Mouse (Mus musculus): ENCODE results near the gene Notch2. TPM values are rescaled to one million over a fixed set of nuclear protein-coding genes. Genes with fewer than 3 reads are reported as not detected.
"Not testable (repeated sequence)": the region's sequence is repeated elsewhere in the genome, so short reads cannot be mapped to it uniquely, and the experiment has no call there.

Notch2 gene
- total and polyA plus RNA-seq, 3 experiments, result 3.3 to 11.3 (median 11.1) TPM

DNA sequence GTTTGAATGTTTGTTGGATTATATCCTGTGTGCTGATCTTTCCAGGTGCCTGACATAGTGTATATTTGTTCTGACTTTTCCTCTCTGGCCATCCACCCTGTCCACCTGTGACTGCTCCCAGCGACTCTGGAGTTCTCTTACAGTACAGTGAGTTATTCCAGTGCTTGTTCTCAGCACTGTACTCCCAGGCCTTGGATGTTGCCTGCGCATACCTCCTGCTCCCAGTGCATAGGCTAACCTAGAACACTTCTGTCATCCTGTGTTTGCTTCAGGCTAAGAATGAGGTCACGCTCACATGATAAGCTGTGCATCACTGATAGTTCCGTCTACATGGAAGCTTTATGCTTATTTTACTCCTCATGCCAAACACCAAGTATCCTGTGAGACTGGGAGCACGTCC is 115.4 kb downstream of the Notch2 start:
- Histone ChIP-seq H3K9me3 (replicated peaks; ENCODE audit: low read length) (no peaks in the 10 kb centered on the region), H3K27ac (ENCODE audit: insufficient read depth, low read depth) (no peak overlapping the region), H3K4me1 (ENCODE audit: control insufficient read depth in 1 of 2, insufficient read depth in 2 of 2) (no peaks in the 10 kb centered on the region), H3K4me2 (ENCODE audit: insufficient read depth, low read depth, poor library complexity, severe bottlenecking) (no peak overlapping the region), H3K79me2 (replicated peaks; ENCODE audit: control insufficient read depth, extremely low read depth, insufficient read depth, poor library complexity, severe bottlenecking) (no peaks in the 10 kb centered on the region), H3K36me3 (replicated peaks in 1 of 2; ENCODE audit: control insufficient read depth in 1 of 2, insufficient read depth in 1 of 2, low read length in 1 of 2) (peaks cover 28 to 87% of the 10 kb centered on the region in 2 experiments), H3K9ac (ENCODE audit: insufficient read depth, low read depth) (no peak overlapping the region), H3K4me3 (replicated peaks in 1 of 3; ENCODE audit: low read depth in 2 of 3, low read length in 2 of 3, poor library complexity in 1 of 3) (no peak overlapping the region), H3K27me3 (replicated peaks) (no peaks in the 10 kb centered on the region)
- dilution Hi-C loops (cut with MboI; ENCODE audit: extremely low pct_ligation_motif_present, extremely low pct_unique_long_range_greater_than_20kb, low sequenced_read_pairs) (no loop called here), in situ Hi-C loops (cut with MboI; ENCODE audit: low pct_ligation_motif_present, low pct_unique_long_range_greater_than_20kb, low sequenced_read_pairs) (no loop called here)
- TF ChIP-seq MAX (IDR thresholded peaks at IDR 0.05; ENCODE audit: low read length) (no peak), USF1 (IDR thresholded peaks at IDR 0.05; ENCODE audit: low read depth, low read length) (no peak)
- no peak for DNase-seq (ENCODE audit: extremely low read depth)

GRCm38 (mm10) chr3:98132140-98132539 is 118.8 kb downstream of the Notch2 start:
- dilution Hi-C loops (cut with MboI; ENCODE audit: extremely low pct_ligation_motif_present, extremely low pct_unique_long_range_greater_than_20kb, low sequenced_read_pairs); in situ Hi-C loops (cut with MboI; ENCODE audit: low pct_ligation_motif_present, low pct_unique_long_range_greater_than_20kb, low sequenced_read_pairs); H3K79me2 ChIP-seq (replicated peaks; ENCODE audit: control insufficient read depth, extremely low read depth, insufficient read depth, poor library complexity, severe bottlenecking); H3K9me3 ChIP-seq (replicated peaks; ENCODE audit: low read length); H3K4me2 ChIP-seq (ENCODE audit: insufficient read depth, low read depth, poor library complexity, severe bottlenecking); H3K27me3 ChIP-seq (replicated peaks); H3K4me1 ChIP-seq (ENCODE audit: control insufficient read depth in 1 of 2, insufficient read depth in 2 of 2); H3K4me3 ChIP-seq (replicated peaks in 1 of 3; ENCODE audit: low read depth in 2 of 3, low read length in 2 of 3, poor library complexity in 1 of 3); DNase-seq (ENCODE audit: extremely low read depth); H3K27ac ChIP-seq (ENCODE audit: insufficient read depth, low read depth); H3K9ac ChIP-seq (ENCODE audit: insufficient read depth, low read depth): not testable (repeated sequence)
- H3K36me3 ChIP-seq (replicated peaks in 1 of 2; ENCODE audit: control insufficient read depth in 1 of 2, insufficient read depth in 1 of 2, low read length in 1 of 2), result peaks cover 32 to 88% of the 10 kb centered on the region in 2 experiments
- TF ChIP-seq CTCF (conservative IDR thresholded peaks at IDR 0.05 in 1 of 2, IDR thresholded peaks at IDR 0.05 in 1 of 2; ENCODE audit: low read depth in 2 of 2, low read length in 2 of 2) (peak in 1 of 2 experiments; percentile 22; a peak in 1 of 4 replicates), RAD21 (IDR thresholded peaks at IDR 0.05; ENCODE audit: low read depth, low read length) (peak; percentile 5)

GRCm38 (mm10) chr3:98132636-98133035 is 119.3 kb downstream of the Notch2 start:
- in situ Hi-C loops (cut with MboI; ENCODE audit: low pct_ligation_motif_present, low pct_unique_long_range_greater_than_20kb, low sequenced_read_pairs) (no loop called here), dilution Hi-C loops (cut with MboI; ENCODE audit: extremely low pct_ligation_motif_present, extremely low pct_unique_long_range_greater_than_20kb, low sequenced_read_pairs) (no loop called here)
- Histone ChIP-seq H3K4me1 (ENCODE audit: control insufficient read depth in 1 of 2, insufficient read depth in 2 of 2) (no peaks in the 10 kb centered on the region), H3K27me3 (replicated peaks) (no peaks in the 10 kb centered on the region), H3K36me3 (replicated peaks in 1 of 2; ENCODE audit: control insufficient read depth in 1 of 2, insufficient read depth in 1 of 2, low read length in 1 of 2) (peaks cover 35 to 88% of the 10 kb centered on the region in 2 experiments), H3K79me2 (replicated peaks; ENCODE audit: control insufficient read depth, extremely low read depth, insufficient read depth, poor library complexity, severe bottlenecking) (no peaks in the 10 kb centered on the region), H3K4me3 (replicated peaks in 1 of 3; ENCODE audit: low read depth in 2 of 3, low read length in 2 of 3, poor library complexity in 1 of 3) (no peak overlapping the region), H3K9me3 (replicated peaks; ENCODE audit: low read length) (no peaks in the 10 kb centered on the region), H3K9ac (ENCODE audit: insufficient read depth, low read depth) (no peak overlapping the region), H3K27ac (ENCODE audit: insufficient read depth, low read depth) (no peak overlapping the region), H3K4me2 (ENCODE audit: insufficient read depth, low read depth, poor library complexity, severe bottlenecking) (no peak overlapping the region)
- no peak for TF ChIP-seq JUND (conservative IDR thresholded peaks at IDR 0.05; ENCODE audit: low read depth, low read length)
- TF ChIP-seq CHD1 (IDR thresholded peaks at IDR 0.05; ENCODE audit: low read depth, low read length), result no peak
- DNase-seq (ENCODE audit: extremely low read depth), result no peak

DNA sequence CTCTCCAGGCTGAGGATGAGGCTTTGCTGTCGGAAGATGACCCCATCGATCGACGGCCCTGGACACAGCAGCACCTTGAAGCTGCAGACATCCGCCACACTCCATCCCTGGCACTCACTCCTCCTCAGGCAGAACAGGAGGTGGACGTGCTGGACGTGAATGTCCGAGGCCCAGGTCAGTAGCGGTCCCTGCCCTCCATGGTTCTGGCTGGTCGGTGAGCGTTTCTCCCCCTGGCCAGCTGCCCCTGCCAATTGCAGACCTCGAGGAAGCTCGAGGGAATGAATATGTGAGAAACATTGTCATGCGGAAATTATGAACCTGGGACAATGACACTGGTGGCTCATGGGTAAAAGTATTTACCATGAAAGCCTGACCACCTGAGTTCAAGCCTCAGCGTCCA is 128.1 kb downstream of the Notch2 start:
- dilution Hi-C loops (cut with MboI; ENCODE audit: extremely low pct_ligation_motif_present, extremely low pct_unique_long_range_greater_than_20kb, low sequenced_read_pairs) (no loop called here), in situ Hi-C loops (cut with MboI; ENCODE audit: low pct_ligation_motif_present, low pct_unique_long_range_greater_than_20kb, low sequenced_read_pairs) (no loop called here)
- Histone ChIP-seq H3K27me3 (replicated peaks) (no peaks in the 10 kb centered on the region), H3K36me3 (replicated peaks in 1 of 2; ENCODE audit: control insufficient read depth in 1 of 2, insufficient read depth in 1 of 2, low read length in 1 of 2) (peaks cover 44 to 95% of the 10 kb centered on the region in 2 experiments), H3K4me3 (replicated peaks in 1 of 3; ENCODE audit: low read depth in 2 of 3, low read length in 2 of 3, poor library complexity in 1 of 3) (no peak overlapping the region), H3K4me2 (ENCODE audit: insufficient read depth, low read depth, poor library complexity, severe bottlenecking) (no peak overlapping the region), H3K79me2 (replicated peaks; ENCODE audit: control insufficient read depth, extremely low read depth, insufficient read depth, poor library complexity, severe bottlenecking) (no peaks in the 10 kb centered on the region), H3K27ac (ENCODE audit: insufficient read depth, low read depth) (no peak overlapping the region), H3K4me1 (ENCODE audit: control insufficient read depth in 1 of 2, insufficient read depth in 2 of 2) (no peaks in the 10 kb centered on the region), H3K9ac (ENCODE audit: insufficient read depth, low read depth) (no peak overlapping the region), H3K9me3 (replicated peaks; ENCODE audit: low read length) (peaks cover 2% of the 10 kb centered on the region)
- no peak for DNase-seq (ENCODE audit: extremely low read depth)
- TF ChIP-seq USF1 (IDR thresholded peaks at IDR 0.05; ENCODE audit: low read depth, low read length) (no peak), NRF1 (IDR thresholded peaks at IDR 0.05; ENCODE audit: low read depth, low read length) (no peak), GABPA (IDR thresholded peaks at IDR 0.05; ENCODE audit: insufficient replicate concordance, low read depth, low read length) (no peak), KAT2A (IDR thresholded peaks at IDR 0.05; ENCODE audit: insufficient replicate concordance, low read length) (no peak), EP300 (IDR thresholded peaks at IDR 0.05; ENCODE audit: low read length) (no peak), CTCF (conservative IDR thresholded peaks at IDR 0.05 in 1 of 2, IDR thresholded peaks at IDR 0.05 in 1 of 2; ENCODE audit: low read depth in 2 of 2, low read length in 2 of 2) (no peak), HCFC1 (IDR thresholded peaks at IDR 0.05; ENCODE audit: low read depth, low read length) (no peak), USF2 (conservative IDR thresholded peaks at IDR 0.05; ENCODE audit: low read depth, low read length) (no peak), CHD2 (IDR thresholded peaks at IDR 0.05; ENCODE audit: low read length) (no peak), ZMIZ1 (IDR thresholded peaks at IDR 0.05; ENCODE audit: low read depth, low read length) (no peak), RAD21 (IDR thresholded peaks at IDR 0.05; ENCODE audit: low read depth, low read length) (no peak), TBP (conservative IDR thresholded peaks at IDR 0.05; ENCODE audit: low read depth, low read length) (no peak), TCF12 (IDR thresholded peaks at IDR 0.05; ENCODE audit: low read depth, low read length) (no peak)

All from CH12.LX (cell line).